8 mouse cellular contexts compared by ENCODE assay signal in the genomic region with DNA sequence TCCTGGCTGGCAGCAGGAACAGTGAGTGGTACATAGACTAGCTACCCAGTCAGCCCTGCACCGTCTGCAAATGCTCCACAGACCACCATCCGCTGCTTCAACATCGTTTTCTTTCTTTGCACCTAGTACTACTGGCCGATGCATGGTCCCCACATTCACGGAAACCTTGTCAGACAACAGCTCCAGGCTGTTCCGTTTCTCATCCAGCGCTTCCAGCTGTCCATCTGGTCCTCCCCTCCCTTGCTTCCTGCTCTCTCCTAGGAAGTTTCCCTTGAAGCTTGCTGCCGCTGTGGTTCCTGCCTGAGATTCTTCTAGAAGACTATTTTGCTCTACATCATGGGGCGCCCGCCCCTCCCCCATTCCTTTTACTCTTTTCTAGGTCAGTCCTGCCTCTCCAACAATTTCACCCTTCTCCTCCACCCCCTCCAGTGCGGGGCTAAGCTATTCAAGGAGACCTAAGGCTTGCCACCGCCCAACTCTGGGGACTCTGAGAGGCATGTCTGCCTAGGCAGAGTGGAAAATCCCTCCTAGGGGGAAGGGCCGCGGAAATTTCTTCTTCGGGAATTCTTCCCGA. TPM values are rescaled to one million over a fixed set of nuclear protein-coding genes. Genes with fewer than 3 reads are reported as not detected.
DNase-seq lines count a peak whose midpoint lies in the region; ATAC-seq lines count a peak whose summit lies in the region.

No protein-coding gene starts in this region.

- peaks cover 12% of the 10 kb centered on the region for H3K4me1 ChIP-seq in intestine, embryonic 14.5 days (replicated peaks; ENCODE audit: control insufficient read depth, insufficient read depth, low read length)
- peaks cover 22% of the 10 kb centered on the region for H3K4me1 ChIP-seq in midbrain, embryonic 12.5 days

- H3K27me3 ChIP-seq in intestine, embryonic 14.5 days (replicated peaks; ENCODE audit: control insufficient read depth, insufficient read depth, low read length) = no peaks in the 10 kb centered on the region
- peaks cover 6% of the 10 kb centered on the region for H3K27me3 ChIP-seq in midbrain, embryonic 12.5 days

- no peaks in the 10 kb centered on the region for H3K36me3 ChIP-seq in intestine, embryonic 14.5 days (ENCODE audit: control insufficient read depth, insufficient read depth, low read length)
- no peaks in the 10 kb centered on the region for H3K36me3 ChIP-seq in midbrain, embryonic 12.5 days

- DNase-seq in left cerebral cortex, adult 18-20 months (ENCODE audit: low spot score in 2 of 2) = peak; percentile 64 to 74
- no peak for DNase-seq in left cerebral cortex, adult 11 months (ENCODE audit: low spot score)
- DNase-seq in cerebellum, postnatal 14 days = peak; percentile 72 to 84
- DNase-seq in frontal cortex, postnatal 36 days (ENCODE audit: low spot score in 2 of 2) = peak; percentile 71 to 85
- peak; percentile 82 for DNase-seq in intestine, embryonic 14.5 days (ENCODE audit: low spot score)
- peak; percentile 66 to 73 for DNase-seq in left cerebral cortex, postnatal 36 days (ENCODE audit: low spot score in 2 of 2)

- H3K9me3 ChIP-seq in intestine, embryonic 14.5 days (ENCODE audit: control insufficient read depth, low read length) = no peaks in the 10 kb centered on the region
- H3K9me3 ChIP-seq in midbrain, embryonic 12.5 days = no peaks in the 10 kb centered on the region

- intact Hi-C loops in left cerebral cortex, postnatal 36 days (cut with DNase I) = no loop called here

- H3K27ac ChIP-seq in intestine, embryonic 14.5 days (ENCODE audit: low read depth) = no peak overlapping the region; the same call in 1 of the 2 replicates
- peak overlapping the region; percentile 35 for H3K27ac ChIP-seq in midbrain, embryonic 12.5 days (replicated peaks)

- 2% methylated on average over 16 of the region's 16 CpGs for WGBS in intestine, embryonic 14.5 days
- 3% methylated on average over 16 of the region's 16 CpGs for WGBS in midbrain, embryonic 12.5 days

- peak overlapping the region; percentile 27; the same call in 1 of the 2 replicates for H3K9ac ChIP-seq in intestine, embryonic 14.5 days (ENCODE audit: low read length)
- peak overlapping the region; percentile 28; the same call in 1 of the 2 replicates for H3K9ac ChIP-seq in midbrain, embryonic 12.5 days (replicated peaks)

- H3K4me2 ChIP-seq in intestine, embryonic 14.5 days (ENCODE audit: low read length) = peak overlapping the region; percentile 43
- H3K4me2 ChIP-seq in midbrain, embryonic 12.5 days (replicated peaks) = peak overlapping the region; percentile 42

- peak; percentile 51; the same call in 1 of the 2 replicates for ATAC-seq in intestine, embryonic 14.5 days (replicated peaks; ENCODE audit: low FRiP score, low TSS enrichment, low read depth)
- peak; percentile 59; the same call in 1 of the 2 replicates for ATAC-seq in midbrain, embryonic 12.5 days (ENCODE audit: low FRiP score, low read depth)
- no peak for ATAC-seq in CD4-positive, CD25-positive, alpha-beta regulatory T cell, adult 4 months

- H3K4me3 ChIP-seq in intestine, embryonic 14.5 days (ENCODE audit: low read depth, low read length) = 0 out of 2 replicates have a peak overlapping the region, but pooled peaks have one; percentile 0
- peak overlapping the region; percentile 17 for H3K4me3 ChIP-seq in midbrain, embryonic 12.5 days

RNA-seq across cellular contexts. Expression of gene Ddit4, which starts 8.7 kb away (rescaled TPM):
- 10 to 100 TPM; 35.8 to 41.3 TPM for total RNA-seq in left cerebral cortex, adult 18-20 months (2021)
- 2.0 and 3.0 TPM in 2 replicates for polyA plus RNA-seq in intestine, embryonic 14.5 days (2014; fragmentation: Nextera tagmentation; extraction: Ambion mirVana)
- 10 to 100 TPM; 33.5 to 58.5 TPM for total RNA-seq in left cerebral cortex, postnatal 36 days (2021)
- 47.6 and 51.6 TPM in 2 replicates for polyA plus RNA-seq in midbrain, embryonic 12.5 days (2016; fragmentation: Nextera tagmentation; extraction: Ambion mirVana)
- polyA plus RNA-seq in CD4-positive, CD25-positive, alpha-beta regulatory T cell, adult 4 months (2017; shearing (Covaris generic)) = 10 to 100 TPM; 16.6 to 32.8 TPM

RNA-seq across cellular contexts. Expression of gene Ascc1, which starts 59.7 kb away (rescaled TPM):
- 10 to 100 TPM; 14.1 to 14.8 TPM for total RNA-seq in left cerebral cortex, adult 18-20 months (2021)
- 48.2 and 48.7 TPM in 2 replicates for polyA plus RNA-seq in intestine, embryonic 14.5 days (2014; fragmentation: Nextera tagmentation; extraction: Ambion mirVana)
- 10 to 100 TPM; 16.2 to 17.4 TPM for total RNA-seq in left cerebral cortex, postnatal 36 days (2021)
- polyA plus RNA-seq in midbrain, embryonic 12.5 days (2016; fragmentation: Nextera tagmentation; extraction: Ambion mirVana) = 37.4 and 39.6 TPM in 2 replicates
- 10 to 100 TPM; 57.8 to 61.3 TPM for polyA plus RNA-seq in CD4-positive, CD25-positive, alpha-beta regulatory T cell, adult 4 months (2017; shearing (Covaris generic))
